Mouse (Mus musculus) embryonic facial prominence, embryonic 13.5 days (tissue): ENCODE data around the gene Ifnb1. TPM values are rescaled to one million over a fixed set of nuclear protein-coding genes. Genes with fewer than 3 reads are reported as not detected.

Source experiments
- ATAC-seq: fragments of 200-750 bp; cut with Nextera tagmentation; 2 replicates; pipeline ENCODE4 v1.8.0; 2017; ENCODE audit warnings: low read depth; ENCODE audit not compliant: insufficient number of reproducible peaks, insufficient read depth, low FRiP score, low TSS enrichment
- H3K27ac ChIP-seq: fragments of 300-500 bp; sonication (generic); 2 replicates; pipeline ENCODE4 v1.5.1; 2015; ENCODE audit warnings: moderate library complexity, mild to moderate bottlenecking, inconsistent platforms
- H3K27me3 ChIP-seq: fragments of 300-500 bp; sonication (generic); 2 replicates; pipeline ENCODE4 v1.6.1; 2015; ENCODE audit warnings: mild to moderate bottlenecking, inconsistent platforms
- H3K36me3 ChIP-seq: fragments of 300-500 bp; sonication (generic); 2 replicates; pipeline ENCODE4 v1.6.1; 2015; ENCODE audit warnings: mild to moderate bottlenecking, inconsistent platforms
- H3K4me1 ChIP-seq: fragments of 300-500 bp; sonication (generic); 2 replicates; pipeline ENCODE4 v1.6.1; 2015; ENCODE audit warnings: inconsistent platforms
- H3K4me2 ChIP-seq: fragments of 300-500 bp; sonication (generic); 2 replicates; pipeline ENCODE4 v1.6.1; 2015; ENCODE audit warnings: moderate library complexity, mild to moderate bottlenecking, inconsistent platforms
- H3K4me3 ChIP-seq: fragments of 300-500 bp; sonication (generic); 2 replicates; pipeline ENCODE4 v1.5.1; 2015; ENCODE audit warnings: mild to moderate bottlenecking, inconsistent platforms
- H3K9ac ChIP-seq: fragments of 300-500 bp; sonication (generic); 2 replicates; pipeline ENCODE4 v1.6.1; 2015; ENCODE audit warnings: mild to moderate bottlenecking, inconsistent platforms
- H3K9me3 ChIP-seq: fragments of 300-500 bp; sonication (generic); 2 replicates; pipeline ENCODE4 v1.6.1; 2016; ENCODE audit warnings: inconsistent platforms
- WGBS: fragments of 180-500 bp; shearing (Covaris S2); methylation state at CpG from one replicate; pipeline ENCODE4 v1.1.7; 2015; ENCODE audit warnings: mixed read lengths; 5-methylcytosine and 5-hydroxymethylcytosine counted together
- polyA plus RNA-seq: library from polyadenylated mRNA; unstranded; fragments of >200 nt; fragmentation: Nextera tagmentation; extraction: Ambion mirVana; gene quantifications from 2 replicates; pipeline ENCODE4 v1.2.1, GENCODE M21; 2015

The Ifnb1 gene
- polyA plus RNA-seq, 1 experiment from 2014 or later: not detected

- no peak for ATAC-seq
- H3K27me3 ChIP-seq: no peaks in the 10 kb centered on the region
- H3K36me3 ChIP-seq: no peaks in the 10 kb centered on the region
- H3K27ac ChIP-seq: no peak overlapping the region
- no peaks in the 10 kb centered on the region for H3K9me3 ChIP-seq
- WGBS: 83% methylated on average over 2 of the region's 2 CpGs
- H3K4me2 ChIP-seq: no peak overlapping the region
- H3K4me1 ChIP-seq: peaks cover 7% of the 10 kb centered on the region
- H3K4me3 ChIP-seq: no peak overlapping the region
- no peak overlapping the region for H3K9ac ChIP-seq
Measured at GRCm38 (mm10) chr4:88530892-88531291, 8.3 kb upstream of the Ifnb1 start.

- WGBS: 44% methylated on average over 4 of the region's 4 CpGs
- peaks cover 7% of the 10 kb centered on the region for H3K4me1 ChIP-seq
- H3K9ac ChIP-seq: no peak overlapping the region
- no peak overlapping the region for H3K27ac ChIP-seq
- no peak for ATAC-seq
- H3K4me2 ChIP-seq: no peak overlapping the region
- no peak overlapping the region for H3K4me3 ChIP-seq
- no peaks in the 10 kb centered on the region for H3K27me3 ChIP-seq
- no peaks in the 10 kb centered on the region for H3K9me3 ChIP-seq
- no peaks in the 10 kb centered on the region for H3K36me3 ChIP-seq
Measured at GRCm38 (mm10) chr4:88530271-88530670, 7.7 kb upstream of the Ifnb1 start.

- ATAC-seq: no peak
Measured at GRCm38 (mm10) chr4:88526379-88527049, 3.9 kb upstream of the Ifnb1 start.

GRCm38 (mm10) chr4:88525393-88525792, 2.8 kb upstream of the Ifnb1 start:
- Histone ChIP-seq H3K9me3 (no peaks in the 10 kb centered on the region), H3K4me3 (no peak overlapping the region), H3K4me2 (no peak overlapping the region), H3K27me3 (peaks cover 4% of the 10 kb centered on the region; the same call in 1 of the 2 replicates), H3K4me1 (peaks cover 5% of the 10 kb centered on the region), H3K9ac (no peak overlapping the region), H3K27ac (no peak overlapping the region), H3K36me3 (no peaks in the 10 kb centered on the region)
- 79% methylated on average over 3 of the region's 3 CpGs for WGBS
- ATAC-seq: no peak

More at GRCm38 (mm10) chr4:88526379-88527049, 3.9 kb upstream of the Ifnb1 start:
- H3K4me3 ChIP-seq: no peak overlapping the region
- H3K36me3 ChIP-seq: no peaks in the 10 kb centered on the region
- WGBS: 86% methylated on average over 5 of the region's 5 CpGs
- no peak overlapping the region for H3K9ac ChIP-seq
- H3K9me3 ChIP-seq: no peaks in the 10 kb centered on the region
- H3K27me3 ChIP-seq: peaks cover under 1% of the 10 kb centered on the region; the same call in 1 of the 2 replicates
- no peak overlapping the region for H3K27ac ChIP-seq
- H3K4me1 ChIP-seq: peaks cover 7% of the 10 kb centered on the region
- H3K4me2 ChIP-seq: no peak overlapping the region

- Histone ChIP-seq H3K9me3 (no peaks in the 10 kb centered on the region), H3K4me1 (no peaks in the 10 kb centered on the region), H3K4me3 (no peak overlapping the region), H3K27me3 (peaks cover 4% of the 10 kb centered on the region; the same call in 1 of the 2 replicates), H3K36me3 (no peaks in the 10 kb centered on the region), H3K9ac (no peak overlapping the region), H3K27ac (no peak overlapping the region), H3K4me2 (no peak overlapping the region)
- ATAC-seq: no peak
Measured at GRCm38 (mm10) chr4:88523241-88523640, 667 bp upstream of the Ifnb1 start.

GRCm38 (mm10) chr4:88517957-88518356, 4.6 kb downstream of the Ifnb1 start:
- Histone ChIP-seq H3K4me1 (peaks cover 5% of the 10 kb centered on the region; the same call in 1 of the 2 replicates), H3K27me3 (peaks cover 4% of the 10 kb centered on the region; the same call in 1 of the 2 replicates), H3K4me3 (no peak overlapping the region), H3K9ac (no peak overlapping the region), H3K27ac (no peak overlapping the region), H3K4me2 (no peak overlapping the region), H3K9me3 (no peaks in the 10 kb centered on the region), H3K36me3 (no peaks in the 10 kb centered on the region)
- ATAC-seq: no peak
- 83% methylated on average over 2 of the region's 2 CpGs for WGBS

- 0 out of 2 replicates have a peak, but pooled peaks have one; percentile 15 for ATAC-seq
- H3K27ac ChIP-seq: no peak overlapping the region
- WGBS: 27% methylated on average over 4 of the region's 4 CpGs
- no peak overlapping the region for H3K9ac ChIP-seq
- H3K4me1 ChIP-seq: peaks cover 9% of the 10 kb centered on the region; the same call in 1 of the 2 replicates
- 0 out of 2 replicates have a peak overlapping the region, but pooled peaks have one; percentile 7 for H3K4me2 ChIP-seq
- no peaks in the 10 kb centered on the region for H3K36me3 ChIP-seq
- no peaks in the 10 kb centered on the region for H3K9me3 ChIP-seq
- H3K27me3 ChIP-seq: no peaks in the 10 kb centered on the region
- H3K4me3 ChIP-seq: no peak overlapping the region
Measured at GRCm38 (mm10) chr4:88515711-88516211, 6.8 kb downstream of the Ifnb1 start.

- ATAC-seq: no peak
Measured at GRCm38 (mm10) chr4:88515250-88515649, 7.3 kb downstream of the Ifnb1 start.

GRCm38 (mm10) chr4:88514403-88514802, 8.2 kb downstream of the Ifnb1 start:
- H3K4me3 ChIP-seq: no peak overlapping the region
- no peaks in the 10 kb centered on the region for H3K36me3 ChIP-seq
- WGBS: 53% methylated on average over 4 of the region's 4 CpGs
- H3K27me3 ChIP-seq: no peaks in the 10 kb centered on the region
- H3K9ac ChIP-seq: no peak overlapping the region
- no peak overlapping the region for H3K4me2 ChIP-seq
- H3K4me1 ChIP-seq: peaks cover 9% of the 10 kb centered on the region; the same call in 1 of the 2 replicates
- H3K27ac ChIP-seq: peak overlapping the region; percentile 4; the same call in 1 of the 2 replicates
- H3K9me3 ChIP-seq: no peaks in the 10 kb centered on the region
- ATAC-seq: no peak

More at GRCm38 (mm10) chr4:88515250-88515649, 7.3 kb downstream of the Ifnb1 start:
- Histone ChIP-seq H3K27me3 (no peaks in the 10 kb centered on the region), H3K4me3 (no peak overlapping the region), H3K27ac (no peak overlapping the region), H3K4me2 (no peak overlapping the region), H3K4me1 (peaks cover 9% of the 10 kb centered on the region; the same call in 1 of the 2 replicates), H3K36me3 (no peaks in the 10 kb centered on the region), H3K9me3 (no peaks in the 10 kb centered on the region), H3K9ac (no peak overlapping the region)
- whole genome bisulfite sequencing: 39% methylated on average over 2 of the region's 2 CpGs

GRCm38 (mm10) chr4:88513743-88514142, 8.8 kb downstream of the Ifnb1 start:
- no peaks in the 10 kb centered on the region for H3K36me3 ChIP-seq
- H3K4me2 ChIP-seq: no peak overlapping the region
- no peaks in the 10 kb centered on the region for H3K27me3 ChIP-seq
- no peaks in the 10 kb centered on the region for H3K9me3 ChIP-seq
- WGBS: 95% methylated on average over 4 of the region's 4 CpGs
- H3K4me3 ChIP-seq: no peak overlapping the region
- H3K4me1 ChIP-seq: peaks cover 9% of the 10 kb centered on the region; the same call in 1 of the 2 replicates
- H3K27ac ChIP-seq: no peak overlapping the region
- no peak overlapping the region for H3K9ac ChIP-seq
- ATAC-seq: no peak

- Histone ChIP-seq H3K9ac (no peak overlapping the region), H3K27ac (peak overlapping the region; percentile 86), H3K4me2 (no peak overlapping the region), H3K4me1 (peaks cover 8% of the 10 kb centered on the region), H3K27me3 (no peaks in the 10 kb centered on the region), H3K36me3 (no peaks in the 10 kb centered on the region), H3K9me3 (no peaks in the 10 kb centered on the region), H3K4me3 (no peak overlapping the region)
- WGBS: 14% methylated on average over 4 of the region's 4 CpGs
- ATAC-seq: peak; percentile 81
Measured at GRCm38 (mm10) chr4:88503753-88504152, 18.8 kb downstream of the Ifnb1 start.

- no peak overlapping the region for H3K4me3 ChIP-seq
- no peak for ATAC-seq
- no peak overlapping the region for H3K9ac ChIP-seq
- no peaks in the 10 kb centered on the region for H3K9me3 ChIP-seq
- H3K4me1 ChIP-seq: peaks cover 12% of the 10 kb centered on the region
- H3K36me3 ChIP-seq: no peaks in the 10 kb centered on the region
- H3K4me2 ChIP-seq: no peak overlapping the region
- H3K27me3 ChIP-seq: no peaks in the 10 kb centered on the region
- no peak overlapping the region for H3K27ac ChIP-seq
- WGBS: 80% methylated on average over 3 of the region's 3 CpGs
Measured at GRCm38 (mm10) chr4:88501247-88501646, 21.3 kb downstream of the Ifnb1 start.
